Mouse (Mus musculus) c-Kit-positive CD71-positive TER-119-negative erythroid progenitor cells, embryonic 14.5 days (primary cell): ENCODE data around the gene Gdpd1.

ENCODE experiments used
- DNase-seq: peaks from one replicate; pipeline ENCODE4 v3.0.0-alpha.2; 2013; ENCODE audit warnings: low read depth

The Gdpd1 gene

DNA sequence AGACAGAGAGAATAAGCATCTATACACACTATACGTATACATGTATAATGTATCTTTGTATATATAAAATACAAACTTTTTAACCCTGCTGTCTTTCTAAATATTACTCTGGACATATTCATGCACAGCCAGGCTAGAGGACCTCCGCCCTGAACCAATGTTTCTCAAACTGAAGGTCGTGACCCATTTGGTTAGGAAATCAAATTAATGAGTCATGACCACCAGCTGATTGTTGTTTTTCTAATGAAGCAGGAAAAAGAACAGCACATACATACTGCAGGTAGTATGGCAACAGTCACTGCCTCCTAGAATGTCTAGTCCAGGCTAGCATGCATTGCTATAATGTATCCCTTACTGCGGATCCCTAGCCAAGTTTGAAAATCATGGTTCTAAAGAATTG, 82.6 kb downstream of the Gdpd1 start:
- DNase-seq: no peak

DNA sequence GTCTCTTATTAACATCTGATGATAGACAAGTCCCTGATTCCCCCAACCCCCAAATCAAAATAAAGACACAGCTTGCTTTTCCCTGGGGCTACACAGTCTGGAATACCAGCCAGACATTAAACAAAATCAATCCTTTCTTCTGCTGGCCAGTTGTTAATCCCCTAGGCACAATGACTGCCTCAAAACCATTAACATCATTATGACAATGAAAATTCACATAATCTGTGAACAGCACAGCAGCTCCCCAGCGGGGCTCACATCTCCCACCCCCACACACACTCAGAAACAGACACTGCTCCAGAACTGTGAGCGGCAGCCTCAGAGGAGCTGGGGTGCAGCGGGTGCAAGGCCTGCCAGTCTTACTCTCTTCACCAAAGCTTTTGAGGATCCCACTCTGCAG, 83.6 kb downstream of the Gdpd1 start:
- DNase-seq: no peak

DNA sequence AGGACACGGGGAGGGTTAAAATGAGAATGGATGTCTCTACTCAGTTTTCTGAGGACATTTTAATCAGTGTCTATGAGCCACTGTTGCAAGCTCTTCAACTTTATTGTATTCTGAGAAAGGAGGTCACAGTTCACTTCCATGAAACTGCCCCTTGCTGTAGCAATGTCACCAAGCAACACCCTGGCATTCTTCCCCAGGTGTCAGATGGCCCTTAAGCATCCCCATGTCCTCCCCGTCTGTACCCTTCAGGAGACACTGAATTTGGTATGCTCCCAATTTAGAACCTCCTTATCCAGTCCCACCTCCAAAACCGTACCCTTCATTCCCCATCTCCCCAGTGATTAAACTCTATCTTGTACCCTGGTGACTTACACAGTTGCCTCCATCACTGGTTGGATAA, 88.9 kb downstream of the Gdpd1 start:
- DNase-seq: no peak
